Mouse (Mus musculus) heart, postnatal 0 days (tissue): ENCODE data around the gene Ssbp2.

Experiments
- CTCF ChIP-seq: IDR thresholded peaks from 2 replicates; pipeline ENCODE4 v1.5.1; 2016; ENCODE audit warnings: antibody characterized with exemption, control low read depth, low read depth
- EP300 ChIP-seq: IDR thresholded peaks from 2 replicates; pipeline ENCODE4 v1.6.1; 2016; ENCODE audit warnings: antibody characterized with exemption, low read depth

- TF ChIP-seq EP300 (no peak), CTCF (no peak)
Observed at GRCm38 (mm10) chr13:91452269-91452668, 7.8 kb upstream of the Ssbp2 start.
